Comparison of ENCODE assay signal across 10 mouse cellular contexts in the genomic region with DNA sequence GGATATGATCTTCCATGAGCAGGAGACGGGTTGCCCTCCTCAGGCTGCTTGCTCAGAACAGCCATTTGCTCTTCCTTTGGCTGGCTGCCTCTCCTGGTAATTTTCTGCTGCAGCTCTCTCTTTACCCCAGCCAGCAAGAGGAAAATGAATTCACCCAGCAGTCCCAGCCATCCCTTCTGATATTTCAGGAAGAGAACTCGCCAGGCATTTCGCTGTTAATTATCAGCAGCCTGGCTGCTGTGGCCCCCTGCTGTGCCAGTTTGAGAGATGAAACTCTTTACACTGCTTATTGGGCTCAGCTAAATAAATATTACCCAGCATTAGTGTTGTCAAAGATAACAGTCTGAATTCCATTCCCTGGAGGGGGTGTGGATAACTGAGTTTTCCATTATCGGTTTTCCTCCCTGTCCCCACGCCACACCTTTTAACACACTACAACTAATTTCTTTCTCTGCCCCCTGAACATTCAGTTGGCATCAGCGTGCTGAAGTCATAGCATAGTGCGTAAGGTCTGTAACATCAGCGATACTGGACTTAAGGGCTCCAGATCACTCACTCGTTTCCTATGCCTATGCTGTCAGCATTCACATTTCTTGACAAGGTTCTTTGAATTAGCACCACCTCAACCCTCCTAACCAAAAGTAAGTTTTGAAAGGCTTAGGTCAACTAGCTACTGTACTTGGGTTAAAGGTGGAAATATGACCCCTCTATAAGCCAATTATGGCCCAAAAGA. TPM values are rescaled to one million over a fixed set of nuclear protein-coding genes. Genes with fewer than 3 reads are reported as not detected.
DNase-seq lines count a peak whose midpoint lies in the region; ATAC-seq and TF ChIP-seq lines count a peak whose summit lies in the region.
"Had no signal": no experiment of that assay in that cellular context is flagged by ENCODE, and none has a peak within 500 bp of the region (broad histone marks: within the 10 kb centered on the region; RNA-seq: fewer than 3 reads in every experiment).

No protein-coding gene starts in this region.

- peak; percentile 53 for TF ChIP-seq CTCF in layer of hippocampus, adult 2 months (conservative IDR thresholded peaks at IDR 0.05)

- H3K36me3 ChIP-seq in intestine, embryonic 15.5 days, result no peaks in the 10 kb centered on the region
- H3K36me3 ChIP-seq in intestine, embryonic 16.5 days (ENCODE audit: control insufficient read depth, insufficient read depth, low read length), result no peaks in the 10 kb centered on the region
- H3K36me3 ChIP-seq in neural tube, embryonic 13.5 days, result no peaks in the 10 kb centered on the region

- WGBS in intestine, embryonic 15.5 days, result 36% methylated on average over 9 of the region's 9 CpGs
- WGBS in intestine, embryonic 16.5 days, result 34% methylated on average over 9 of the region's 9 CpGs
- 32% methylated on average over 9 of the region's 9 CpGs for WGBS in neural tube, embryonic 13.5 days

- H3K27me3 ChIP-seq in intestine, embryonic 15.5 days (replicated peaks), result no peaks in the 10 kb centered on the region
- H3K27me3 ChIP-seq in intestine, embryonic 16.5 days (replicated peaks; ENCODE audit: control insufficient read depth, insufficient read depth, low read length), result no peaks in the 10 kb centered on the region
- no peaks in the 10 kb centered on the region for H3K27me3 ChIP-seq in neural tube, embryonic 13.5 days

- H3K4me3 ChIP-seq in intestine, embryonic 15.5 days (replicated peaks), result no peak overlapping the region
- H3K4me3 ChIP-seq in intestine, embryonic 16.5 days (ENCODE audit: low read length), result no peak overlapping the region
- H3K4me3 ChIP-seq in layer of hippocampus, adult 2 months, result peak overlapping the region; percentile 17
- no peak overlapping the region for H3K4me3 ChIP-seq in neural tube, embryonic 13.5 days

- H3K9ac ChIP-seq in intestine, embryonic 15.5 days, result no peak overlapping the region; the same call in 1 of the 2 replicates
- no peak overlapping the region for H3K9ac ChIP-seq in intestine, embryonic 16.5 days (ENCODE audit: low read depth, low read length)
- no peak overlapping the region for H3K9ac ChIP-seq in neural tube, embryonic 13.5 days
- H3K9ac ChIP-seq: liver, embryonic 14.5 days had no signal

- H3K27ac ChIP-seq in intestine, embryonic 15.5 days, result peak overlapping the region; percentile 32; the same call in 1 of the 2 replicates
- H3K27ac ChIP-seq in intestine, embryonic 16.5 days (ENCODE audit: low read length), result no peak overlapping the region
- peak overlapping the region; percentile 85 for H3K27ac ChIP-seq in layer of hippocampus, adult 2 months
- H3K27ac ChIP-seq in neural tube, embryonic 13.5 days (replicated peaks), result peak overlapping the region; percentile 64
- H3K27ac ChIP-seq: liver, embryonic 14.5 days had no signal

- no peak overlapping the region for H3K4me2 ChIP-seq in intestine, embryonic 15.5 days (replicated peaks)
- no peak overlapping the region for H3K4me2 ChIP-seq in intestine, embryonic 16.5 days (ENCODE audit: low read depth, low read length)
- H3K4me2 ChIP-seq in neural tube, embryonic 13.5 days, result peak overlapping the region; percentile 21

- DNase-seq in embryo, embryonic 10.5 days (ENCODE audit: low spot score), result peak; percentile 42
- DNase-seq in layer of hippocampus, adult 2 months (ENCODE audit: low spot score in 2 of 2), result peak; percentile 29 to 70
- no peak for DNase-seq in adrenal gland, adult 8-10 months
- no peak for DNase-seq in urinary bladder, postnatal 10 days (ENCODE audit: low spot score)

- peak; percentile 23; the same call in 1 of the 2 replicates for ATAC-seq in intestine, embryonic 15.5 days
- ATAC-seq in intestine, embryonic 16.5 days, result no peak
- ATAC-seq in neural tube, embryonic 13.5 days (ENCODE audit: low read depth), result peak; percentile 80
- ATAC-seq in CD4-positive, CD25-positive, alpha-beta regulatory T cell, adult 4 months, result no peak

- H3K9me3 ChIP-seq in intestine, embryonic 15.5 days, result no peaks in the 10 kb centered on the region
- no peaks in the 10 kb centered on the region for H3K9me3 ChIP-seq in intestine, embryonic 16.5 days (ENCODE audit: control insufficient read depth, low read length)
- no peaks in the 10 kb centered on the region for H3K9me3 ChIP-seq in neural tube, embryonic 13.5 days

- H3K4me1 ChIP-seq in intestine, embryonic 15.5 days (replicated peaks), result peaks cover 4% of the 10 kb centered on the region; the same call in 1 of the 2 replicates
- peaks cover 7% of the 10 kb centered on the region; the same call in 1 of the 2 replicates for H3K4me1 ChIP-seq in intestine, embryonic 16.5 days (ENCODE audit: control insufficient read depth, insufficient read depth, low read length)
- peaks cover 10% of the 10 kb centered on the region for H3K4me1 ChIP-seq in neural tube, embryonic 13.5 days (replicated peaks)

RNA-seq across cellular contexts. Expression of a gene that starts 42.5 kb away (rescaled TPM):
- polyA plus RNA-seq in intestine, embryonic 15.5 days (2015; fragmentation: Nextera tagmentation; extraction: Ambion mirVana), result 8.0 and 8.7 TPM in 2 replicates
- 8.0 and 9.2 TPM in 2 replicates for polyA plus RNA-seq in intestine, embryonic 16.5 days (2015; fragmentation: Nextera tagmentation; extraction: Ambion mirVana)
- total RNA-seq in layer of hippocampus, adult 2 months (2021), result 1,000 to 10,000 TPM; 2,121 to 2,268 TPM
- polyA plus RNA-seq in neural tube, embryonic 13.5 days (2015; fragmentation: Nextera tagmentation; extraction: Ambion mirVana), result 188 and 192 TPM in 2 replicates
- 10 to 100 TPM; 43.7 to 80.6 (median 62.5) TPM for total RNA-seq in adrenal gland, adult 8-10 months (2022)
- polyA plus RNA-seq in CD4-positive, CD25-positive, alpha-beta regulatory T cell, adult 4 months (2017; shearing (Covaris generic)), result not detected
- polyA plus RNA-seq: testis, adult 2 months had no signal

Comparison
In these comparisons a context has a peak if more than half of its experiments do, and no peak if none do; other contexts are left out.
1. ATAC-seq: peak in intestine, embryonic 15.5 days (single experiment) and neural tube, embryonic 13.5 days (single experiment); none in intestine, embryonic 16.5 days (single experiment) and CD4-positive, CD25-positive, alpha-beta regulatory T cell, adult 4 months (single experiment).
2. DNase-seq: peak in embryo, embryonic 10.5 days (single experiment) and layer of hippocampus, adult 2 months (2 of 2); none in adrenal gland, adult 8-10 months (single experiment) and urinary bladder, postnatal 10 days (single experiment).
3. RNA of a gene that starts 42.5 kb away (polyA plus RNA-seq): 188 to 192 TPM in neural tube, embryonic 13.5 days; 8.0 to 9.2 TPM in intestine, embryonic 16.5 days, 8.0 to 8.7 TPM in intestine, embryonic 15.5 days and not detected in CD4-positive, CD25-positive, alpha-beta regulatory T cell, adult 4 months; every median in the first group is over 10 times any median in the second.